18 mouse cellular contexts compared by ENCODE assay signal in the genomic region with DNA sequence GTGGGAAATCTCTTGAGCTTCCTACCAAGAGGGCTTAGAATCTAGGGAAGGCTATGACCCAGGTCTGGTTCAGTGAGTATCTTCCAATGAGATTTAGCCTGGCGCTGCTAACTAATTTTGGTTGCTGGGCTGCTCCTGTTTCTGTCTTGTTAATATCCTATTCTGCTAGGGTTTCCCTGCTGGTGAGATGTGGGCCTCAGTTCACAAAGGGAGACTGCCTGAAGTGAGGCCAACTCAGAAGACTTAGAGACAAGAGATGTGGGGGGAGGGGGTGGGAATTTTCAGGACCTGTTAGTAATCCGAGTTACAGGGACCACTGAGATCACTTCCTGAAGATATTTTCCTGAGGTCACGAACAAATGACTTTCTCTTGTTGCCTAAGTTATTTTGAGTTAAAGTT. TPM values are rescaled to one million over a fixed set of nuclear protein-coding genes. Genes with fewer than 3 reads are reported as not detected.
A peak's percentile ranks its signal among the peaks of the same experiment; 100 is the strongest.
DNase-seq lines count a peak whose midpoint lies in the region; ATAC-seq and TF ChIP-seq lines count a peak whose summit lies in the region.
"Had no signal": no experiment of that assay in that cellular context is flagged by ENCODE, and none has a peak within 500 bp of the region (broad histone marks: within the 10 kb centered on the region; RNA-seq: fewer than 3 reads in every experiment).

No protein-coding gene starts in this region.

- H3K9me3 ChIP-seq in forebrain, embryonic 13.5 days (replicated peaks): no peaks in the 10 kb centered on the region; the same call in 1 of the 2 replicates
- no peaks in the 10 kb centered on the region for H3K9me3 ChIP-seq in forebrain, embryonic 16.5 days (ENCODE audit: control insufficient read depth, low read length)
- H3K9me3 ChIP-seq in stomach, embryonic 16.5 days (replicated peaks; ENCODE audit: control insufficient read depth, low read length): no peaks in the 10 kb centered on the region; the same call in 1 of the 2 replicates
- no peaks in the 10 kb centered on the region for H3K9me3 ChIP-seq in stomach, postnatal 0 days (ENCODE audit: control insufficient read depth, low read length)
- H3K9me3 ChIP-seq in forebrain, embryonic 15.5 days: 0 out of 2 replicates have a peak, but pooled peaks cover 7% of the 10 kb centered on the region
- H3K9me3 ChIP-seq in heart, embryonic 12.5 days (replicated peaks): 0 out of 2 replicates have a peak, but pooled peaks cover 4% of the 10 kb centered on the region
- H3K9me3 ChIP-seq: hindbrain, embryonic 10.5 days had no signal

- no peak for ATAC-seq in forebrain, embryonic 13.5 days
- ATAC-seq in forebrain, embryonic 16.5 days: no peak
- ATAC-seq in stomach, embryonic 16.5 days (ENCODE audit: insufficient read depth, low FRiP score): no peak
- ATAC-seq in stomach, postnatal 0 days (ENCODE audit: low FRiP score, low TSS enrichment): no peak
- no peak for ATAC-seq in forebrain, embryonic 15.5 days (replicated peaks)
- no peak for ATAC-seq in heart, embryonic 12.5 days (ENCODE audit: insufficient number of reproducible peaks, low FRiP score)
- ATAC-seq: hindbrain, embryonic 16.5 days; inflammation-experienced regulatory T-cells, adult 6 months; intestine, postnatal 0 days had no signal

- 28% methylated on average over 3 of the region's 3 CpGs for WGBS in forebrain, embryonic 13.5 days
- 27% methylated on average over 3 of the region's 3 CpGs for WGBS in forebrain, embryonic 16.5 days
- WGBS in stomach, embryonic 16.5 days: 65% methylated on average over 3 of the region's 3 CpGs
- WGBS in stomach, postnatal 0 days: 62% methylated on average over 3 of the region's 3 CpGs
- 30% methylated on average over 3 of the region's 3 CpGs for WGBS in forebrain, embryonic 15.5 days
- WGBS in heart, embryonic 12.5 days: 59% methylated on average over 3 of the region's 3 CpGs

- intact Hi-C loops in left cerebral cortex, postnatal 36 days (cut with DNase I): no loop called here

- H3K36me3 ChIP-seq in forebrain, embryonic 13.5 days (ENCODE audit: poor library complexity, severe bottlenecking): no peaks in the 10 kb centered on the region
- H3K36me3 ChIP-seq in forebrain, embryonic 16.5 days (ENCODE audit: control insufficient read depth, insufficient read depth): no peaks in the 10 kb centered on the region
- no peaks in the 10 kb centered on the region for H3K36me3 ChIP-seq in stomach, embryonic 16.5 days (ENCODE audit: control insufficient read depth, insufficient read depth, low read length)
- no peaks in the 10 kb centered on the region for H3K36me3 ChIP-seq in stomach, postnatal 0 days (ENCODE audit: control insufficient read depth, insufficient read depth, low read length)
- H3K36me3 ChIP-seq in forebrain, embryonic 15.5 days: no peaks in the 10 kb centered on the region
- H3K36me3 ChIP-seq in heart, embryonic 12.5 days: no peaks in the 10 kb centered on the region
- H3K36me3 ChIP-seq: heart, embryonic 10.5 days; hindbrain, embryonic 10.5 days had no signal

- TF ChIP-seq EP300 in stomach, postnatal 0 days (optimal IDR thresholded peaks at IDR 0.05): no peak

- no peak for DNase-seq in stomach, postnatal 0 days (ENCODE audit: low spot score)
- DNase-seq in left cerebral cortex, postnatal 36 days (ENCODE audit: low spot score in 2 of 2): no peak
- DNase-seq: adrenal gland, adult 2 months; adrenal gland, postnatal 25 days; cerebellum, adult 2 months; cerebellum, postnatal 10 days; gastrocnemius, postnatal 10 days; heart, adult 18-20 months had no signal

- H3K4me3 ChIP-seq in forebrain, embryonic 13.5 days: no peak overlapping the region
- no peak overlapping the region for H3K4me3 ChIP-seq in forebrain, embryonic 16.5 days (replicated peaks; ENCODE audit: low read length)
- H3K4me3 ChIP-seq in stomach, embryonic 16.5 days (replicated peaks; ENCODE audit: low read length): no peak overlapping the region
- no peak overlapping the region for H3K4me3 ChIP-seq in stomach, postnatal 0 days (ENCODE audit: low read depth, low read length)
- no peak overlapping the region for H3K4me3 ChIP-seq in forebrain, embryonic 15.5 days
- H3K4me3 ChIP-seq in heart, embryonic 12.5 days: no peak overlapping the region
- H3K4me3 ChIP-seq: heart, embryonic 10.5 days; hindbrain, embryonic 10.5 days had no signal

- H3K4me1 ChIP-seq in forebrain, embryonic 13.5 days: peaks cover 32% of the 10 kb centered on the region
- peaks cover 9% of the 10 kb centered on the region; the same call in 1 of the 2 replicates for H3K4me1 ChIP-seq in forebrain, embryonic 16.5 days (replicated peaks; ENCODE audit: control insufficient read depth, insufficient read depth, low read length)
- H3K4me1 ChIP-seq in stomach, embryonic 16.5 days (ENCODE audit: control insufficient read depth, insufficient read depth, low read length): peaks cover 10% of the 10 kb centered on the region; the same call in 1 of the 2 replicates
- H3K4me1 ChIP-seq in stomach, postnatal 0 days (replicated peaks; ENCODE audit: control insufficient read depth, insufficient read depth): no peaks in the 10 kb centered on the region
- H3K4me1 ChIP-seq in forebrain, embryonic 15.5 days: peaks cover 17% of the 10 kb centered on the region
- 0 out of 2 replicates have a peak, but pooled peaks cover 8% of the 10 kb centered on the region for H3K4me1 ChIP-seq in heart, embryonic 12.5 days (replicated peaks)

- H3K4me2 ChIP-seq in forebrain, embryonic 13.5 days: no peak overlapping the region
- no peak overlapping the region for H3K4me2 ChIP-seq in forebrain, embryonic 16.5 days (ENCODE audit: low read length)
- no peak overlapping the region for H3K4me2 ChIP-seq in stomach, embryonic 16.5 days (ENCODE audit: low read depth, low read length)
- H3K4me2 ChIP-seq in stomach, postnatal 0 days (replicated peaks; ENCODE audit: low read depth): no peak overlapping the region
- H3K4me2 ChIP-seq in forebrain, embryonic 15.5 days (replicated peaks): no peak overlapping the region
- no peak overlapping the region for H3K4me2 ChIP-seq in heart, embryonic 12.5 days

- no peak overlapping the region for H3K9ac ChIP-seq in forebrain, embryonic 13.5 days
- H3K9ac ChIP-seq in forebrain, embryonic 16.5 days (replicated peaks; ENCODE audit: low read depth, low read length): no peak overlapping the region
- H3K9ac ChIP-seq in stomach, embryonic 16.5 days (ENCODE audit: low read length): no peak overlapping the region
- no peak overlapping the region for H3K9ac ChIP-seq in stomach, postnatal 0 days (ENCODE audit: low read length)
- H3K9ac ChIP-seq in forebrain, embryonic 15.5 days (replicated peaks): no peak overlapping the region
- H3K9ac ChIP-seq in heart, embryonic 12.5 days: no peak overlapping the region

- no peaks in the 10 kb centered on the region for H3K27me3 ChIP-seq in forebrain, embryonic 13.5 days
- H3K27me3 ChIP-seq in forebrain, embryonic 16.5 days (replicated peaks; ENCODE audit: control insufficient read depth, insufficient read depth, low read length): no peaks in the 10 kb centered on the region
- H3K27me3 ChIP-seq in stomach, embryonic 16.5 days (ENCODE audit: control insufficient read depth, insufficient read depth, low read length): no peaks in the 10 kb centered on the region
- H3K27me3 ChIP-seq in stomach, postnatal 0 days (ENCODE audit: control insufficient read depth, insufficient read depth, low read length): no peaks in the 10 kb centered on the region
- no peaks in the 10 kb centered on the region for H3K27me3 ChIP-seq in forebrain, embryonic 15.5 days
- no peaks in the 10 kb centered on the region for H3K27me3 ChIP-seq in heart, embryonic 12.5 days (replicated peaks)

- peak overlapping the region; percentile 68 for H3K27ac ChIP-seq in forebrain, embryonic 13.5 days
- no peak overlapping the region for H3K27ac ChIP-seq in forebrain, embryonic 16.5 days (ENCODE audit: low read length)
- H3K27ac ChIP-seq in stomach, embryonic 16.5 days (ENCODE audit: low read length): peak overlapping the region; percentile 57; the same call in 1 of the 2 replicates
- H3K27ac ChIP-seq in stomach, postnatal 0 days (replicated peaks): no peak overlapping the region
- 0 out of 2 replicates have a peak overlapping the region, but pooled peaks have one; percentile 29 for H3K27ac ChIP-seq in forebrain, embryonic 15.5 days (replicated peaks)
- no peak overlapping the region for H3K27ac ChIP-seq in heart, embryonic 12.5 days (ENCODE audit: poor library complexity, severe bottlenecking)
- H3K27ac ChIP-seq: heart, embryonic 10.5 days; hindbrain, embryonic 10.5 days had no signal

- no peak for TF ChIP-seq CTCF in stomach, postnatal 0 days (IDR thresholded peaks at IDR 0.05; ENCODE audit: low read depth)

RNA-seq across cellular contexts. Expression of a gene that starts 33.1 kb away (rescaled TPM):
- polyA plus RNA-seq in forebrain, embryonic 13.5 days (2015; fragmentation: Nextera tagmentation; extraction: Ambion mirVana): 20.0 and 22.8 TPM in 2 replicates
- 31.8 and 34.3 TPM in 2 replicates for polyA plus RNA-seq in forebrain, embryonic 16.5 days (2015; fragmentation: Nextera tagmentation; extraction: Ambion mirVana)
- 3.2 and 4.0 TPM in 2 replicates for polyA plus RNA-seq in stomach, embryonic 16.5 days (2015; fragmentation: Nextera tagmentation; extraction: Ambion mirVana)
- polyA plus RNA-seq in stomach, postnatal 0 days (2015; fragmentation: Nextera tagmentation; extraction: Ambion mirVana): 1.8 and 1.9 TPM in 2 replicates
- polyA plus RNA-seq in forebrain, embryonic 15.5 days (2015; fragmentation: Nextera tagmentation; extraction: Ambion mirVana): 26.8 and 30.2 TPM in 2 replicates
- 2.1 and 2.2 TPM in 2 replicates for polyA plus RNA-seq in heart, embryonic 12.5 days (2016; fragmentation: Nextera tagmentation; extraction: Ambion mirVana)
- total RNA-seq in left cerebral cortex, postnatal 36 days (2021): 100 to 1,000 TPM; 769 to 808 TPM
- polyA plus RNA-seq: inflammation-experienced regulatory T-cells, adult 6 months had no signal

Comparison
In these comparisons a context has a peak if more than half of its experiments do, and no peak if none do; other contexts are left out.
1. H3K27ac ChIP-seq: peak in forebrain, embryonic 13.5 days (single experiment), stomach, embryonic 16.5 days (single experiment) and forebrain, embryonic 15.5 days (single experiment); none in forebrain, embryonic 16.5 days (single experiment), stomach, postnatal 0 days (single experiment) and heart, embryonic 12.5 days (single experiment).